Mouse (Mus musculus) megakaryocyte, embryonic 14.5 days (primary cell): ENCODE measurements around the gene A4galt.

ENCODE experiments used
- FLI1 ChIP-seq: IDR thresholded peaks from 2 replicates; pipeline ENCODE4 v1.6.1; 2012; ENCODE audit warnings: low read length, inconsistent platforms, mixed read lengths
- GATA1 ChIP-seq: IDR thresholded peaks from 3 replicates; pipeline ENCODE4 v1.6.1; 2012; ENCODE audit warnings: mixed read lengths, low read length, inconsistent platforms, borderline replicate concordance

DNA sequence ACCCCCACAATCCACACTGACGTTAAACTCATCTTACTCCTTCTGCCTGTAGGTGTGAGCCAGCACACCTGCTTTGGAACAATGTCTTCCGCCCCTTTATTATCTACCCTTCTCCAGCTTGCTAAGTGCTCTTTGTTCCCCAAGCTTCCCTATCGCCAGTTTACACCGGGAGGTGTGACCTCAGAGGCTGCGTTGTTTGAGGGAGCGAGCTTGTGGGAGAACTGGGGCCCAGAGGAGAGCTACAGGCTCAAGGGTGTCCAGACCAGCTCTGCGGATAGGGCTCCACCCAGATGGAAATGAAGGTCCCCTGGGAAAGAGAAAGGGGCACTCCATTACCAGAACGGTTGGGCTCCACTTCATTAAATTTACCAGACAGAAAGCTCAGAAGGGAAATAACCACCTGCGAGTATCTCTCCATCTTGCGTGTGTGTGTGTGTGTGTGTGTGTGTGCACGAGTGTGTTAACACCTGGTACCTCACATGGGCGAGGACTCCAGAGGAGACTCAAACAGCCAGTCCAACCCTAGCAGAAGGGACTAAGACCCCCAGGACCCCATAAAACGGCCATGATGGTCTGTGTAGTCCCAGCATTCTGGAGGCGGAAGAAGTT, 3.2 kb downstream of the A4galt start:
- TF ChIP-seq FLI1 (no peak), GATA1 (no peak)
